Mouse (Mus musculus) cerebellum, adult 9-10 months (tissue): ENCODE data around the gene Zfp36.
A peak's percentile ranks its signal among the peaks of the same experiment; 100 is the strongest.

Experiments
- DNase-seq: peaks from one replicate; pipeline ENCODE4 v3.0.0; 2022

The Zfp36 gene

GRCm38 (mm10) chr7:28383606-28384005 lies 3.6 kb upstream of the Zfp36 start:
- no peak for DNase-seq

- no peak for DNase-seq
Observed at GRCm38 (mm10) chr7:28382981-28383396, 2.9 kb upstream of the Zfp36 start.

- no peak for DNase-seq
Observed at GRCm38 (mm10) chr7:28382347-28382951, 2.4 kb upstream of the Zfp36 start.

- DNase-seq, result no peak
Observed at GRCm38 (mm10) chr7:28381938-28382337, 1.9 kb upstream of the Zfp36 start.

- DNase-seq, result no peak
Observed at GRCm38 (mm10) chr7:28381017-28381790, 1.2 kb upstream of the Zfp36 start.

- peak; percentile 72 for DNase-seq
Observed at GRCm38 (mm10) chr7:28378769-28379651, 1.0 kb downstream of the Zfp36 start.

- no peak for DNase-seq
Observed at GRCm38 (mm10) chr7:28378066-28378690, 1.9 kb downstream of the Zfp36 start.

GRCm38 (mm10) chr7:28377190-28378065 lies 2.6 kb downstream of the Zfp36 start:
- DNase-seq, result no peak

GRCm38 (mm10) chr7:28376011-28376771 lies 3.9 kb downstream of the Zfp36 start:
- no peak for DNase-seq

- DNase-seq, result peak; percentile 59
Observed at GRCm38 (mm10) chr7:28375176-28375921, 4.7 kb downstream of the Zfp36 start.

GRCm38 (mm10) chr7:28374647-28375046 lies 5.4 kb downstream of the Zfp36 start:
- no peak for DNase-seq

GRCm38 (mm10) chr7:28373891-28374495 lies 6.1 kb downstream of the Zfp36 start:
- no peak for DNase-seq

GRCm38 (mm10) chr7:28373131-28373581 lies 6.9 kb downstream of the Zfp36 start:
- DNase-seq, result peak; percentile 88

GRCm38 (mm10) chr7:28372251-28373108 lies 7.6 kb downstream of the Zfp36 start, which contains the start of gene Plekhg2:
Gene Plekhg2 (minus strand): TSS chr7:28372599.
- peak; percentile 95 for DNase-seq

- no peak for DNase-seq
Observed at GRCm38 (mm10) chr7:28371514-28371989, 8.5 kb downstream of the Zfp36 start.

GRCm38 (mm10) chr7:28370977-28371513 lies 9.0 kb downstream of the Zfp36 start:
- no peak for DNase-seq

- DNase-seq, result no peak
Observed at GRCm38 (mm10) chr7:28370051-28370450, 10.0 kb downstream of the Zfp36 start.

GRCm38 (mm10) chr7:28368276-28368920 lies 11.7 kb downstream of the Zfp36 start:
- no peak for DNase-seq
